Comparison of ENCODE assay signal across 8 mouse cellular contexts in the genomic region with DNA sequence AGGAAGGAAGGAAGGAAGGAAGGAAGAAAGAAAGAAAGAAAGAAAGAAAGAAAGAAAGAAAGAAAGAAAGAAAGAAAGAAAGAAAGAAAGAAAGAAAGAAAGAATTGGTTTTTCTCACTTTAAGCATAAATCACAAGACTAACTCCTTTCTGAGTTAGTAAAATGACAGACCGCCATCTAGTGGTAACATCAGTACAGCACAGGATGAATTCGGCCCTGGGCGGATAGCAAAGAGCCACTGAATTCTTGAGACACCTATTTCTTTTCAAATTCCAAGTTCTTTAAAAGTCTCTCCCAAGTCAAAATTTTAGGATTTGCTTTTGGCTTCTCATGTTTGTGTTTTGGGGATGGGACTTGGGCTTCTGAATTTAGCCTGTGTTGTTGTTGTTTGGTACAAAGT. TPM values are rescaled to one million over a fixed set of nuclear protein-coding genes. Genes with fewer than 3 reads are reported as not detected.
DNase-seq lines count a peak whose midpoint lies in the region; ATAC-seq and TF ChIP-seq lines count a peak whose summit lies in the region.

No protein-coding gene starts in this region.

- no peak for TF ChIP-seq CTCF in bone marrow macrophage, adult 2 months (IDR thresholded peaks at IDR 0.05; ENCODE audit: low read depth, low read length)
- TF ChIP-seq CTCF in embryonic fibroblast, embryonic 13.5 days (IDR thresholded peaks at IDR 0.05; ENCODE audit: borderline replicate concordance, insufficient read depth, low read length) = no peak
- peak; percentile 84 for TF ChIP-seq CTCF in kidney, postnatal 0 days (IDR thresholded peaks at IDR 0.05; ENCODE audit: low read depth)

- H3K4me2 ChIP-seq in heart, embryonic 12.5 days = peak overlapping the region; percentile 74
- peak overlapping the region; percentile 73 for H3K4me2 ChIP-seq in kidney, postnatal 0 days (ENCODE audit: low read length)
- H3K4me2 ChIP-seq in liver, embryonic 11.5 days = peak overlapping the region; percentile 66
- peak overlapping the region; percentile 100 for H3K4me2 ChIP-seq in myocyte (ENCODE audit: low read depth)
- H3K4me2 ChIP-seq in stomach, embryonic 16.5 days (ENCODE audit: low read depth, low read length) = peak overlapping the region; percentile 77

- peak overlapping the region; percentile 70 for H3K9ac ChIP-seq in heart, embryonic 12.5 days
- H3K9ac ChIP-seq in kidney, postnatal 0 days (ENCODE audit: low read depth, low read length) = peak overlapping the region; percentile 48
- H3K9ac ChIP-seq in liver, embryonic 11.5 days (ENCODE audit: low read depth, low read length) = peak overlapping the region; percentile 83
- H3K9ac ChIP-seq in stomach, embryonic 16.5 days (ENCODE audit: low read length) = peak overlapping the region; percentile 81

- H3K36me3 ChIP-seq in heart, embryonic 12.5 days = peaks cover 5% of the 10 kb centered on the region; the same call in 1 of the 2 replicates
- H3K36me3 ChIP-seq in kidney, postnatal 0 days (ENCODE audit: insufficient read depth, low read length) = peaks cover 4% of the 10 kb centered on the region; the same call in 1 of the 2 replicates
- H3K36me3 ChIP-seq in liver, embryonic 11.5 days (ENCODE audit: control insufficient read depth, insufficient read depth, low read length) = no peaks in the 10 kb centered on the region; the same call in 1 of the 2 replicates
- H3K36me3 ChIP-seq in myocyte (ENCODE audit: control insufficient read depth, insufficient read depth) = no peaks in the 10 kb centered on the region
- no peaks in the 10 kb centered on the region for H3K36me3 ChIP-seq in stomach, embryonic 16.5 days (ENCODE audit: control insufficient read depth, insufficient read depth, low read length)

- WGBS in heart, embryonic 12.5 days = 0% methylated on average over 3 of the region's 3 CpGs
- 1% methylated on average over 3 of the region's 3 CpGs for WGBS in kidney, postnatal 0 days
- WGBS in liver, embryonic 11.5 days = 2% methylated on average over 3 of the region's 3 CpGs
- WGBS in stomach, embryonic 16.5 days = 0% methylated on average over 3 of the region's 3 CpGs

- no peaks in the 10 kb centered on the region for H3K9me3 ChIP-seq in heart, embryonic 12.5 days (replicated peaks)
- H3K9me3 ChIP-seq in kidney, postnatal 0 days (replicated peaks; ENCODE audit: low read length) = no peaks in the 10 kb centered on the region
- H3K9me3 ChIP-seq in liver, embryonic 11.5 days (ENCODE audit: control insufficient read depth, low read length) = no peaks in the 10 kb centered on the region
- no peaks in the 10 kb centered on the region for H3K9me3 ChIP-seq in stomach, embryonic 16.5 days (replicated peaks; ENCODE audit: control insufficient read depth, low read length)

- peak overlapping the region; percentile 57 for H3K27ac ChIP-seq in bone marrow macrophage, adult 2 months (ENCODE audit: insufficient read depth, low read depth, low read length)
- H3K27ac ChIP-seq in embryonic fibroblast, embryonic 13.5 days (ENCODE audit: insufficient read depth, low read length) = peak overlapping the region; percentile 77
- H3K27ac ChIP-seq in heart, embryonic 12.5 days (ENCODE audit: poor library complexity, severe bottlenecking) = peak overlapping the region; percentile 78; the same call in 1 of the 2 replicates
- peak overlapping the region; percentile 91 for H3K27ac ChIP-seq in kidney, postnatal 0 days
- H3K27ac ChIP-seq in liver, embryonic 11.5 days (ENCODE audit: low read depth, low read length) = peak overlapping the region; percentile 86; the same call in 1 of the 2 replicates
- peak overlapping the region; percentile 98 for H3K27ac ChIP-seq in stomach, embryonic 16.5 days (ENCODE audit: low read length)

- peak; percentile 79 for ATAC-seq in heart, embryonic 12.5 days (ENCODE audit: insufficient number of reproducible peaks, low FRiP score)
- ATAC-seq in kidney, postnatal 0 days (replicated peaks; ENCODE audit: low FRiP score, low read depth) = peak; percentile 72; the same call in 1 of the 2 replicates
- ATAC-seq in liver, embryonic 11.5 days (replicated peaks; ENCODE audit: low FRiP score) = peak; percentile 78
- peak; percentile 76 for ATAC-seq in stomach, embryonic 16.5 days (ENCODE audit: insufficient read depth, low FRiP score)

- peaks cover 9% of the 10 kb centered on the region for H3K79me2 ChIP-seq in myocyte (ENCODE audit: control insufficient read depth, insufficient read depth)

- DNase-seq in CD4-positive, CD25-positive, alpha-beta regulatory T cell, adult 2 months (ENCODE audit: low read depth, low spot score) = peak; percentile 90
- DNase-seq in kidney, postnatal 0 days (ENCODE audit: low spot score) = peak; percentile 93
- no peak for DNase-seq in liver, embryonic 11.5 days (ENCODE audit: low spot score)

- peaks cover 8% of the 10 kb centered on the region for H3K4me1 ChIP-seq in bone marrow macrophage, adult 2 months (ENCODE audit: control insufficient read depth, insufficient read depth, low read length)
- peaks cover 5% of the 10 kb centered on the region; the same call in 1 of the 2 replicates for H3K4me1 ChIP-seq in embryonic fibroblast, embryonic 13.5 days (ENCODE audit: control insufficient read depth, insufficient read depth, low read length)
- H3K4me1 ChIP-seq in heart, embryonic 12.5 days (replicated peaks) = peaks cover 5% of the 10 kb centered on the region
- H3K4me1 ChIP-seq in kidney, postnatal 0 days (replicated peaks; ENCODE audit: insufficient read depth, low read length) = peaks cover 6% of the 10 kb centered on the region
- peaks cover 5% of the 10 kb centered on the region for H3K4me1 ChIP-seq in liver, embryonic 11.5 days (replicated peaks; ENCODE audit: control insufficient read depth, insufficient read depth, low read length)
- H3K4me1 ChIP-seq in stomach, embryonic 16.5 days (ENCODE audit: control insufficient read depth, insufficient read depth, low read length) = peaks cover 3% of the 10 kb centered on the region; the same call in 1 of the 2 replicates

- H3K4me3 ChIP-seq in bone marrow macrophage, adult 2 months (ENCODE audit: insufficient read depth, low read length) = peak overlapping the region; percentile 81
- peak overlapping the region; percentile 28 for H3K4me3 ChIP-seq in embryonic fibroblast, embryonic 13.5 days (ENCODE audit: insufficient read depth, low read length)
- H3K4me3 ChIP-seq in heart, embryonic 12.5 days = peak overlapping the region; percentile 71
- peak overlapping the region; percentile 43 for H3K4me3 ChIP-seq in kidney, postnatal 0 days (replicated peaks; ENCODE audit: low read depth, low read length)
- H3K4me3 ChIP-seq in liver, embryonic 11.5 days (ENCODE audit: low read depth, low read length) = peak overlapping the region; percentile 74
- H3K4me3 ChIP-seq in myocyte = peak overlapping the region; percentile 54
- H3K4me3 ChIP-seq in stomach, embryonic 16.5 days (replicated peaks; ENCODE audit: low read length) = peak overlapping the region; percentile 76

- no peak for TF ChIP-seq POLR2A in bone marrow macrophage, adult 2 months (IDR thresholded peaks at IDR 0.05; ENCODE audit: borderline replicate concordance, low read depth, low read length)
- no peak for TF ChIP-seq POLR2A in embryonic fibroblast, embryonic 13.5 days (IDR thresholded peaks at IDR 0.05; ENCODE audit: low read depth, low read length)
- TF ChIP-seq POLR2A in myocyte (IDR thresholded peaks at IDR 0.05; ENCODE audit: insufficient read length, low read depth) = no peak

- H3K27me3 ChIP-seq in heart, embryonic 12.5 days (replicated peaks) = no peaks in the 10 kb centered on the region
- no peaks in the 10 kb centered on the region for H3K27me3 ChIP-seq in kidney, postnatal 0 days (ENCODE audit: insufficient read depth, low read length)
- no peaks in the 10 kb centered on the region for H3K27me3 ChIP-seq in liver, embryonic 11.5 days (replicated peaks; ENCODE audit: control insufficient read depth, insufficient read depth, low read length)
- no peaks in the 10 kb centered on the region for H3K27me3 ChIP-seq in myocyte (ENCODE audit: control insufficient read depth, insufficient read depth, insufficient read length)
- H3K27me3 ChIP-seq in stomach, embryonic 16.5 days (ENCODE audit: control insufficient read depth, insufficient read depth, low read length) = no peaks in the 10 kb centered on the region

- no peak overlapping the region for H3ac ChIP-seq in myocyte (ENCODE audit: control insufficient read depth, insufficient read length)

RNA-seq across cellular contexts. Expression of a gene that starts 0.5 kb away (rescaled TPM):
- polyA plus RNA-seq in bone marrow macrophage, adult 2 months (2012; ENCODE audit: insufficient read depth, insufficient read length, missing spikeins) = 5.9 and 8.1 TPM in 2 replicates
- polyA plus RNA-seq in embryonic fibroblast, embryonic 13.5 days (2011; ENCODE audit: insufficient read length, low read depth, missing spikeins) = 10.7 and 14.5 TPM in 2 replicates
- 9.7 and 10.1 TPM in 2 replicates for polyA plus RNA-seq in heart, embryonic 12.5 days (2016; fragmentation: Nextera tagmentation; extraction: Ambion mirVana)
- 14.1 and 14.7 TPM in 2 replicates for polyA plus RNA-seq in kidney, postnatal 0 days (2015; fragmentation: Nextera tagmentation; extraction: Ambion mirVana)
- polyA plus RNA-seq in liver, embryonic 11.5 days (2014; fragmentation: Nextera tagmentation; extraction: Ambion mirVana) = 13.0 and 13.5 TPM in 2 replicates
- 1.5 TPM for polyA plus RNA-seq in myocyte (2012; fragmentation: generic; extraction: Trizol)
- 14.5 and 16.8 TPM in 2 replicates for polyA plus RNA-seq in stomach, embryonic 16.5 days (2015; fragmentation: Nextera tagmentation; extraction: Ambion mirVana)

RNA-seq across cellular contexts. Expression of a gene that starts 26.6 kb away (rescaled TPM):
- 2.7 and 3.8 TPM in 2 replicates for polyA plus RNA-seq in bone marrow macrophage, adult 2 months (2012; ENCODE audit: insufficient read depth, insufficient read length, missing spikeins)
- 3.6 and 5.3 TPM in 2 replicates for polyA plus RNA-seq in embryonic fibroblast, embryonic 13.5 days (2011; ENCODE audit: insufficient read length, low read depth, missing spikeins)
- 3.3 and 3.4 TPM in 2 replicates for polyA plus RNA-seq in heart, embryonic 12.5 days (2016; fragmentation: Nextera tagmentation; extraction: Ambion mirVana)
- 6.6 and 6.8 TPM in 2 replicates for polyA plus RNA-seq in kidney, postnatal 0 days (2015; fragmentation: Nextera tagmentation; extraction: Ambion mirVana)
- 3.9 and 4.9 TPM in 2 replicates for polyA plus RNA-seq in liver, embryonic 11.5 days (2014; fragmentation: Nextera tagmentation; extraction: Ambion mirVana)
- 0.59 TPM for polyA plus RNA-seq in myocyte (2012; fragmentation: generic; extraction: Trizol)
- 7.1 and 8.2 TPM in 2 replicates for polyA plus RNA-seq in stomach, embryonic 16.5 days (2015; fragmentation: Nextera tagmentation; extraction: Ambion mirVana)

RNA-seq across cellular contexts. Expression of a gene that starts 39.1 kb away (rescaled TPM):
- 13.5 and 13.8 TPM in 2 replicates for polyA plus RNA-seq in bone marrow macrophage, adult 2 months (2012; ENCODE audit: insufficient read depth, insufficient read length, missing spikeins)
- 10.8 and 14.7 TPM in 2 replicates for polyA plus RNA-seq in embryonic fibroblast, embryonic 13.5 days (2011; ENCODE audit: insufficient read length, low read depth, missing spikeins)
- 5.6 and 5.9 TPM in 2 replicates for polyA plus RNA-seq in heart, embryonic 12.5 days (2016; fragmentation: Nextera tagmentation; extraction: Ambion mirVana)
- 11.5 and 12.0 TPM in 2 replicates for polyA plus RNA-seq in kidney, postnatal 0 days (2015; fragmentation: Nextera tagmentation; extraction: Ambion mirVana)
- polyA plus RNA-seq in liver, embryonic 11.5 days (2014; fragmentation: Nextera tagmentation; extraction: Ambion mirVana) = 7.5 and 7.8 TPM in 2 replicates
- 1.5 TPM for polyA plus RNA-seq in myocyte (2012; fragmentation: generic; extraction: Trizol)
- polyA plus RNA-seq in stomach, embryonic 16.5 days (2015; fragmentation: Nextera tagmentation; extraction: Ambion mirVana) = 13.8 and 14.3 TPM in 2 replicates

Comparison
In these comparisons a context has a peak if more than half of its experiments do, and no peak if none do; other contexts are left out.
1. H3K4me3 ChIP-seq: peak in every context shown above with its lines; median percentile 81 in bone marrow macrophage, adult 2 months; 76 in stomach, embryonic 16.5 days; 74 in liver, embryonic 11.5 days; 71 in heart, embryonic 12.5 days; 54 in myocyte; 43 in kidney, postnatal 0 days; 28 in embryonic fibroblast, embryonic 13.5 days.